Mouse (Mus musculus) T-helper 1 cell (primary cell): ENCODE measurements around the gene Gm14226.
"Not testable (repeated sequence)": the region's sequence is repeated elsewhere in the genome, so short reads cannot be mapped to it uniquely, and the experiment has no call there.

Experiments used
- in situ Hi-C: fragments of 300-600 bp; cut with MboI, MseI; formaldehyde crosslinking; loops from one replicate; pipeline ENCODE4 v1.15.1; 2025; ENCODE audit warnings: high pct_unique_total_duplicates

Gm14226 gene

GRCm38 (mm10) chr2:155018251-155018755 lies at the start of gene Gm14226:
Gene Gm14226 (plus strand): TSS chr2:155018266.
- in situ Hi-C loops = not testable (repeated sequence)

- in situ Hi-C loops = loop anchor here (10.0 kb wide), 1 partner anchor 745 kb away; no protein-coding TSS in a partner anchor
Measured at GRCm38 (mm10) chr2:154969740-154970397, 48.2 kb upstream of the Gm14226 start.

- in situ Hi-C loops = loop anchor here (10.0 kb wide), 1 partner anchor 743 kb away; no protein-coding TSS in a partner anchor
Measured at GRCm38 (mm10) chr2:154971919-154972692, 46.0 kb upstream of the Gm14226 start.

GRCm38 (mm10) chr2:154972981-154973380 lies 45.1 kb upstream of the Gm14226 start:
- in situ Hi-C loops = loop anchor here (10.0 kb wide), 1 partner anchor 742 kb away; no protein-coding TSS in a partner anchor

GRCm38 (mm10) chr2:154986609-154987008 lies 31.5 kb upstream of the Gm14226 start:
- in situ Hi-C loops = loop anchor here (5.0 kb wide), 1 partner anchor 49 kb away; no protein-coding TSS in a partner anchor

GRCm38 (mm10) chr2:154991411-154991810 lies 26.7 kb upstream of the Gm14226 start:
- in situ Hi-C loops = no loop called here

GRCm38 (mm10) chr2:154992083-154992482 lies 26.0 kb upstream of the Gm14226 start:
- in situ Hi-C loops = no loop called here

GRCm38 (mm10) chr2:155005491-155005890 lies 12.6 kb upstream of the Gm14226 start:
- in situ Hi-C loops = no loop called here

GRCm38 (mm10) chr2:155011086-155011656 lies 6.9 kb upstream of the Gm14226 start:
- in situ Hi-C loops = no loop called here

GRCm38 (mm10) chr2:155012991-155013390 lies 5.1 kb upstream of the Gm14226 start:
- in situ Hi-C loops = no loop called here

GRCm38 (mm10) chr2:155016751-155017150 lies 1.3 kb upstream of the Gm14226 start:
- in situ Hi-C loops = not testable (repeated sequence)

GRCm38 (mm10) chr2:155018762-155019641 lies 936 bp downstream of the Gm14226 start:
- in situ Hi-C loops = no loop called here

- in situ Hi-C loops = no loop called here
Measured at GRCm38 (mm10) chr2:155019673-155020072, 1.6 kb downstream of the Gm14226 start.

GRCm38 (mm10) chr2:155020247-155020826 lies 2.3 kb downstream of the Gm14226 start:
- in situ Hi-C loops = not testable (repeated sequence)

- in situ Hi-C loops = no loop called here
Measured at GRCm38 (mm10) chr2:155030831-155031230, 12.8 kb downstream of the Gm14226 start.

GRCm38 (mm10) chr2:155032938-155033710 lies 15.1 kb downstream of the Gm14226 start:
- in situ Hi-C loops = no loop called here

GRCm38 (mm10) chr2:155039956-155040355 lies 21.9 kb downstream of the Gm14226 start:
- in situ Hi-C loops = no loop called here

GRCm38 (mm10) chr2:155044542-155044941 lies 26.5 kb downstream of the Gm14226 start:
- in situ Hi-C loops = no loop called here

GRCm38 (mm10) chr2:155045075-155045474 lies 27.0 kb downstream of the Gm14226 start:
- in situ Hi-C loops = no loop called here

- in situ Hi-C loops = no loop called here
Measured at GRCm38 (mm10) chr2:155046803-155047202, 28.7 kb downstream of the Gm14226 start.
